Comparison of ENCODE assay signal across 24 mouse cellular contexts in the genomic region with DNA sequence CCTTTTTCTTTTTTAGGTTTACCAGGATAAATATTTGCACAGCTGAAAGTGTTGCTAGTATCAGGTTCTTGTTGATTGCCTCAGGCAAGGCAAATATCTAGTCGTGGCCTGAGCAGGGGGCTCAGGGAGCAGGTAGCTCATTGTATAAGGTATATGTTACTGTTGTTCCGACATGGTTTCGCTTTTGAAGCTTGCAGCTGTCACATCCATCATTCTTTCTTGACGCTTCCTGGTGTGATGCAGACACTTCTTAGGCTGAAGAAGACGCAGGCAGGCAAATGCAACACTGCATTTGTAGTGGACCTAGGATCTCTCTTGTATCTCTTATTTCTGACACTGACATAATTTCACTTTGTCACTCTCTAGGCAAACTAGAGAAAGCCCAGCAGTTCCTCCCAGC. TPM values are rescaled to one million over a fixed set of nuclear protein-coding genes. Genes with fewer than 3 reads are reported as not detected.
DNase-seq lines count a peak whose midpoint lies in the region; ATAC-seq and TF ChIP-seq lines count a peak whose summit lies in the region.
"Had no signal": no experiment of that assay in that cellular context is flagged by ENCODE, and none has a peak within 500 bp of the region (broad histone marks: within the 10 kb centered on the region; RNA-seq: fewer than 3 reads in every experiment).

No protein-coding gene starts in this region.

- TF ChIP-seq CTCF in CH12.LX (conservative IDR thresholded peaks at IDR 0.05 in 1 of 2, IDR thresholded peaks at IDR 0.05 in 1 of 2; ENCODE audit: low read depth in 2 of 2, low read length in 2 of 2): no peak

- dilution Hi-C loops in CH12.LX (cut with MboI; ENCODE audit: extremely low pct_ligation_motif_present, extremely low pct_unique_long_range_greater_than_20kb, low sequenced_read_pairs): no loop called here

- H3K79me2 ChIP-seq in CH12.LX (replicated peaks; ENCODE audit: control insufficient read depth, extremely low read depth, insufficient read depth, poor library complexity, severe bottlenecking): no peaks in the 10 kb centered on the region

- intact Hi-C loops in left cerebral cortex, postnatal 4 days (cut with DNase I): no loop called here

- in situ Hi-C loops in CH12.LX (cut with MboI; ENCODE audit: low pct_ligation_motif_present, low pct_unique_long_range_greater_than_20kb, low sequenced_read_pairs): no loop called here

- no peaks in the 10 kb centered on the region for H3K9me3 ChIP-seq in embryonic facial prominence, embryonic 14.5 days (ENCODE audit: control insufficient read depth, low read length)
- H3K9me3 ChIP-seq in embryonic facial prominence, embryonic 10.5 days: no peaks in the 10 kb centered on the region
- H3K9me3 ChIP-seq in liver, embryonic 13.5 days (replicated peaks): no peaks in the 10 kb centered on the region
- H3K9me3 ChIP-seq in liver, embryonic 11.5 days (ENCODE audit: control insufficient read depth, low read length): no peaks in the 10 kb centered on the region
- no peaks in the 10 kb centered on the region for H3K9me3 ChIP-seq in CH12.LX (replicated peaks; ENCODE audit: low read length)
- no peaks in the 10 kb centered on the region for H3K9me3 ChIP-seq in liver, embryonic 16.5 days (replicated peaks; ENCODE audit: control insufficient read depth, low read length)
- H3K9me3 ChIP-seq: embryonic facial prominence, embryonic 13.5 days; forebrain, embryonic 15.5 days; heart, embryonic 15.5 days; hindbrain, embryonic 10.5 days; limb, embryonic 10.5 days had no signal

- no peak for TF ChIP-seq RAD21 in CH12.LX (IDR thresholded peaks at IDR 0.05; ENCODE audit: low read depth, low read length)

- no peak overlapping the region for H3K27ac ChIP-seq in embryonic facial prominence, embryonic 14.5 days (replicated peaks; ENCODE audit: low read depth, low read length)
- no peak overlapping the region for H3K27ac ChIP-seq in embryonic facial prominence, embryonic 10.5 days (replicated peaks)
- no peak overlapping the region for H3K27ac ChIP-seq in liver, embryonic 13.5 days
- no peak overlapping the region for H3K27ac ChIP-seq in liver, embryonic 11.5 days (ENCODE audit: low read depth, low read length)
- no peak overlapping the region for H3K27ac ChIP-seq in CH12.LX (ENCODE audit: insufficient read depth, low read depth)
- H3K27ac ChIP-seq in liver, embryonic 16.5 days (ENCODE audit: low read length): no peak overlapping the region
- H3K27ac ChIP-seq: embryonic facial prominence, embryonic 13.5 days; forebrain, embryonic 15.5 days; heart, embryonic 15.5 days; hindbrain, embryonic 10.5 days; hindbrain, postnatal 0 days; left cerebral cortex, adult 2 months; limb, embryonic 10.5 days had no signal

- no peak overlapping the region for H3K4me2 ChIP-seq in embryonic facial prominence, embryonic 14.5 days (ENCODE audit: low read depth, low read length)
- H3K4me2 ChIP-seq in liver, embryonic 13.5 days: peak overlapping the region; percentile 15; the same call in 1 of the 2 replicates
- no peak overlapping the region for H3K4me2 ChIP-seq in liver, embryonic 11.5 days
- peak overlapping the region; percentile 80 for H3K4me2 ChIP-seq in CH12.LX (ENCODE audit: insufficient read depth, low read depth, poor library complexity, severe bottlenecking)
- H3K4me2 ChIP-seq in liver, embryonic 16.5 days (ENCODE audit: low read depth, low read length): peak overlapping the region; percentile 0; the same call in 1 of the 2 replicates
- H3K4me2 ChIP-seq: embryonic facial prominence, embryonic 13.5 days; forebrain, embryonic 15.5 days; heart, embryonic 15.5 days had no signal

- H3K4me3 ChIP-seq in embryonic facial prominence, embryonic 14.5 days (ENCODE audit: low read depth, low read length): no peak overlapping the region
- no peak overlapping the region for H3K4me3 ChIP-seq in embryonic facial prominence, embryonic 10.5 days
- no peak overlapping the region for H3K4me3 ChIP-seq in liver, embryonic 13.5 days (replicated peaks)
- no peak overlapping the region for H3K4me3 ChIP-seq in liver, embryonic 11.5 days (ENCODE audit: low read depth, low read length)
- H3K4me3 ChIP-seq in CH12.LX (replicated peaks in 1 of 3; ENCODE audit: low read depth in 2 of 3, low read length in 2 of 3, poor library complexity in 1 of 3): no peak overlapping the region
- H3K4me3 ChIP-seq in liver, embryonic 16.5 days (ENCODE audit: low read depth, low read length): no peak overlapping the region
- H3K4me3 ChIP-seq: embryonic facial prominence, embryonic 13.5 days; forebrain, embryonic 15.5 days; heart, embryonic 15.5 days; hindbrain, embryonic 10.5 days; left cerebral cortex, adult 2 months; limb, embryonic 10.5 days had no signal

- no peaks in the 10 kb centered on the region for H3K36me3 ChIP-seq in embryonic facial prominence, embryonic 14.5 days (ENCODE audit: control insufficient read depth, insufficient read depth, low read length)
- no peaks in the 10 kb centered on the region for H3K36me3 ChIP-seq in embryonic facial prominence, embryonic 10.5 days (replicated peaks)
- no peaks in the 10 kb centered on the region for H3K36me3 ChIP-seq in liver, embryonic 13.5 days
- H3K36me3 ChIP-seq in liver, embryonic 11.5 days (ENCODE audit: control insufficient read depth, insufficient read depth, low read length): no peaks in the 10 kb centered on the region
- no peaks in the 10 kb centered on the region for H3K36me3 ChIP-seq in CH12.LX (replicated peaks in 1 of 2; ENCODE audit: control insufficient read depth in 1 of 2, insufficient read depth in 1 of 2, low read length in 1 of 2)
- no peaks in the 10 kb centered on the region for H3K36me3 ChIP-seq in liver, embryonic 16.5 days (ENCODE audit: control insufficient read depth, insufficient read depth)
- H3K36me3 ChIP-seq: embryonic facial prominence, embryonic 13.5 days; forebrain, embryonic 15.5 days; heart, embryonic 15.5 days; hindbrain, embryonic 10.5 days; limb, embryonic 10.5 days had no signal

- H3K4me1 ChIP-seq in embryonic facial prominence, embryonic 14.5 days (ENCODE audit: control insufficient read depth, insufficient read depth, low read length): no peaks in the 10 kb centered on the region
- peaks cover 4% of the 10 kb centered on the region; the same call in 1 of the 2 replicates for H3K4me1 ChIP-seq in embryonic facial prominence, embryonic 10.5 days
- H3K4me1 ChIP-seq in liver, embryonic 13.5 days (replicated peaks): no peaks in the 10 kb centered on the region
- no peaks in the 10 kb centered on the region for H3K4me1 ChIP-seq in liver, embryonic 11.5 days (replicated peaks; ENCODE audit: control insufficient read depth, insufficient read depth, low read length)
- H3K4me1 ChIP-seq in CH12.LX (ENCODE audit: control insufficient read depth in 1 of 2, insufficient read depth in 2 of 2): peaks cover 22 to 68% of the 10 kb centered on the region in 2 experiments
- H3K4me1 ChIP-seq in liver, embryonic 16.5 days (ENCODE audit: control insufficient read depth, low read depth, low read length): no peaks in the 10 kb centered on the region
- H3K4me1 ChIP-seq: embryonic facial prominence, embryonic 13.5 days; forebrain, embryonic 15.5 days; heart, embryonic 15.5 days; hindbrain, embryonic 10.5 days; limb, embryonic 10.5 days had no signal

- no peak overlapping the region for H3K9ac ChIP-seq in embryonic facial prominence, embryonic 14.5 days (ENCODE audit: low read depth, low read length)
- H3K9ac ChIP-seq in liver, embryonic 13.5 days: no peak overlapping the region
- no peak overlapping the region for H3K9ac ChIP-seq in liver, embryonic 11.5 days (ENCODE audit: low read depth, low read length)
- H3K9ac ChIP-seq in CH12.LX (ENCODE audit: insufficient read depth, low read depth): peak overlapping the region; percentile 30; the same call in 1 of the 2 replicates
- H3K9ac ChIP-seq in liver, embryonic 16.5 days (ENCODE audit: low read depth, low read length): no peak overlapping the region
- H3K9ac ChIP-seq: embryonic facial prominence, embryonic 13.5 days; forebrain, embryonic 15.5 days; heart, embryonic 15.5 days had no signal

- no peaks in the 10 kb centered on the region for H3K27me3 ChIP-seq in embryonic facial prominence, embryonic 14.5 days (replicated peaks; ENCODE audit: control insufficient read depth, insufficient read depth, low read length)
- no peaks in the 10 kb centered on the region for H3K27me3 ChIP-seq in embryonic facial prominence, embryonic 10.5 days (replicated peaks; ENCODE audit: low read depth, poor library complexity, severe bottlenecking)
- no peaks in the 10 kb centered on the region for H3K27me3 ChIP-seq in liver, embryonic 13.5 days
- no peaks in the 10 kb centered on the region for H3K27me3 ChIP-seq in liver, embryonic 11.5 days (replicated peaks; ENCODE audit: control insufficient read depth, insufficient read depth, low read length)
- H3K27me3 ChIP-seq in CH12.LX (replicated peaks): no peaks in the 10 kb centered on the region
- no peaks in the 10 kb centered on the region for H3K27me3 ChIP-seq in liver, embryonic 16.5 days (ENCODE audit: control insufficient read depth, insufficient read depth, low read depth, low read length)
- H3K27me3 ChIP-seq: embryonic facial prominence, embryonic 13.5 days; forebrain, embryonic 15.5 days; heart, embryonic 15.5 days had no signal

- no peak for TF ChIP-seq POLR2A in CH12.LX (IDR thresholded peaks at IDR 0.05; ENCODE audit: low read depth, low read length)

- peak; percentile 21 for DNase-seq in embryonic facial prominence, embryonic 14.5 days (ENCODE audit: low spot score)
- DNase-seq in embryonic facial prominence, embryonic 10.5 days (ENCODE audit: low spot score): no peak
- DNase-seq in liver, embryonic 13.5 days: no peak
- no peak for DNase-seq in liver, embryonic 11.5 days (ENCODE audit: low spot score)
- DNase-seq in CH12.LX (ENCODE audit: extremely low read depth): no peak
- DNase-seq in spleen, postnatal 10 days (ENCODE audit: low spot score in 2 of 2): no peak
- no peak for DNase-seq in left cerebral cortex, postnatal 4 days
- DNase-seq: adrenal gland, postnatal 14 days; cerebellum, adult 11 months; cerebellum, postnatal 10 days; kidney, adult 8-10 months; kidney, postnatal 14 days; lung, adult 2 months; right cerebral cortex, postnatal 25 days had no signal

- no peak for ATAC-seq in embryonic facial prominence, embryonic 14.5 days (ENCODE audit: low read depth)
- no peak for ATAC-seq in liver, embryonic 13.5 days (ENCODE audit: low read depth)
- ATAC-seq in liver, embryonic 11.5 days (replicated peaks; ENCODE audit: low FRiP score): no peak
- no peak for ATAC-seq in liver, embryonic 16.5 days (ENCODE audit: low read depth)
- ATAC-seq: forebrain, embryonic 15.5 days; hindbrain, postnatal 0 days; midbrain, embryonic 16.5 days had no signal

- WGBS in embryonic facial prominence, embryonic 14.5 days: 43% methylated on average over 5 of the region's 5 CpGs
- WGBS in embryonic facial prominence, embryonic 10.5 days: 62% methylated on average over 5 of the region's 5 CpGs
- WGBS in liver, embryonic 13.5 days (ENCODE audit: insufficient replicate concordance): 47% methylated on average over 5 of the region's 5 CpGs
- WGBS in liver, embryonic 11.5 days: 41% methylated on average over 5 of the region's 5 CpGs
- 32% methylated on average over 5 of the region's 5 CpGs for WGBS in liver, embryonic 16.5 days (ENCODE audit: insufficient replicate concordance)

- TF ChIP-seq EP300 in CH12.LX (IDR thresholded peaks at IDR 0.05; ENCODE audit: low read length): no peak

RNA-seq across cellular contexts. Expression of a gene that starts 7.4 kb away (rescaled TPM):
- 2.5 and 5.0 TPM in 2 replicates for polyA plus RNA-seq in embryonic facial prominence, embryonic 14.5 days (2014; fragmentation: Nextera tagmentation; extraction: Ambion mirVana)
- 0.55 and 0.72 TPM in 2 replicates for polyA plus RNA-seq in embryonic facial prominence, embryonic 10.5 days (2016; fragmentation: Nextera tagmentation; extraction: Ambion mirVana)
- 0.06 and 0.09 TPM in 2 replicates for polyA plus RNA-seq in liver, embryonic 13.5 days (2015; fragmentation: Nextera tagmentation; extraction: Ambion mirVana)
- 0.43 and 0.52 TPM in 2 replicates for polyA plus RNA-seq in liver, embryonic 11.5 days (2014; fragmentation: Nextera tagmentation; extraction: Ambion mirVana)
- total RNA-seq in CH12.LX (2012; rRNA removed) (not detected in 2 replicates), CH12.LX (2014; rRNA removed) (not detected in 2 replicates)
- polyA plus RNA-seq in CH12.LX (2012; ENCODE audit: insufficient read length, low read depth): not detected in 2 replicates
- 0.06 TPM in 1 of 2 replicates, not detected in the other for polyA plus RNA-seq in liver, embryonic 16.5 days (2015; fragmentation: Nextera tagmentation; extraction: Ambion mirVana)
- total RNA-seq in left cerebral cortex, postnatal 4 days (2021): under 1 TPM; 0.50 to 0.70 TPM
- total RNA-seq: MEL had no signal

Comparison
In these comparisons a context has a peak if more than half of its experiments do, and no peak if none do; other contexts are left out.
1. H3K4me2 ChIP-seq: peak in liver, embryonic 13.5 days (single experiment), CH12.LX (single experiment) and liver, embryonic 16.5 days (single experiment); none in embryonic facial prominence, embryonic 14.5 days (single experiment) and liver, embryonic 11.5 days (single experiment).